Mouse (Mus musculus) brain, embryonic 18.5 days (tissue): ENCODE measurements around the gene Kif11.

Experiments
- DNase-seq: peaks from one replicate; pipeline ENCODE4 v3.0.0-alpha.2; 2012; ENCODE audit warnings: low read depth, low spot score

Kif11 gene

DNA sequence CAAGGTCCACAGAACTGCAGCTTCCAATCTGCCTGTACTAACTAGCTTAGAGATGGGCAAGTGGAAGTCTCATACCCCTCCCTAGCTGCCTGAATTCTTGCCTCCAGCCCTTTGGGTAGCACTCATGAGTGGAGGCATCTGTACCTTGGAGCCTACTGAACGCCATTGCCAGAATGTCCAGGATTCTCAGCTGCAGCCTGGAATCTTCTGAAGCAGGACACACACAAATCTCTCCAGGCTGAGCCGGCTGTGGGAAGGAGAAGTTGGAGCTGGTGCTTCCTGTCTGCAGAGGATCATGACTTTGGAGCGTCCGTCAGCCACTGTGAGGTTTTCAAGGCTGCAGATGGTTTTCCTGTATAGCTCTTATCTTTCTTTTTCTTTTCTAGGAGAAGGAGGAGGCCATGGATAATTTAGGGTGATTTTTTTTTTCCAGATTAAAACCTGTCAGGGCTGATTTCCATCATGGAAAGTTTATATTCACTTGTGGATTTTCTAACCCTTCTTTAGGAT is 67.5 kb downstream of the Kif11 start:
- no peak for DNase-seq

DNA sequence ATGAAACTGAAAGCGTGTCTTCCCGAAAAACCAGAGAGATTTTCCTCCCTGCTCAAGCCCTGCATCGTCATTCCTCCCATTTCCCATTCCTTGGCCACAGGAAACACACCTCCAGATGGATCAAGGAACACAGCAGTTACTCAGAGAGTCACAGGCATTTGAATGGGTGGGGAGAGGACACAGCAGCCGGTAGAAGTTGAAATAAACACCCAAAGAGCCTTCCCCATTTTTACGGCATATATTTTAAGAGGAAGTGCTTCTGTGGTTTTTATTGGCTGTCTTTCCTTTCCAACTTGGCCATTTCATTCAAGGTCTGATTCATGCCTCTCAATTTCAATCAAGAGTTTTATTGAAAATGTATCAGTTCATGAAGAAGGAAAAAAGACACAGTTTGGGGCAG is 72.0 kb downstream of the Kif11 start:
- DNase-seq = no peak

DNA sequence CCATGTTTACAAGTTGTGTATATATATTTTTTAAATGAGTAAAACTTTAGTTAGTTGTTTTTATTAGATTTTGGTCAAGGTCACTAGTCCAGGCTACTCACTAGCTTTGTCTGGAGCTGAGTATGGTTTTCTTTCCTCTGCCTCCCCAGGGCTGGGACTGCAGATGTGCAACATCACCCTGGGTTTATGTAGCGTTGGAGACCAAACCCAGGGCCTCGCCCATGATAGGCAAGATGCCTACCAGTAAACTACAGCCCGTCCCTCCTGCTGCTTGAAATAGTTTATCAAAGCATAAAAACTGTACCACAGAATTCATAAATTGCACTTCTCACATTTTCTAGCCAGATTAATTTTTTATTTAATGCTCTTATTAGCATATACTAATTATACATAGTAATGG is 73.0 kb downstream of the Kif11 start:
- no peak for DNase-seq

DNA sequence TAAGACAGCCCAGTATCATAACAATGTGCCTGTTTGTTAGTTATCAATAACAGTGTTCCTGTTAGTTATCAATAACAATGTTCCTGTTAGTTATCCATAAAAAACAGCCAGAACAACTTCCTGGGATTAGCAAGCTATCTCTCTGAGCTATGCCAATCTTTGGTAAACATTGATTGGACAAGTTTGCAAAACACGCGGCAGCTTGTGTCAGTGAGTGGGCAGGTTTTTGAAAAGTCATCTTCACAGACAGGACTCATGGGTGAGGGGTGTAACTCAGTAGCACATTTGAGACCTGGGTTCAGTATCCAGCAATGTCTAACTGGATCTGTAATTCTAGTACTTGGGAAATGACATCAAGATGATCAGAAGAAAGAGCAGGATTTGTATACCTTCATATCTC is 79.3 kb downstream of the Kif11 start:
- no peak for DNase-seq

DNA sequence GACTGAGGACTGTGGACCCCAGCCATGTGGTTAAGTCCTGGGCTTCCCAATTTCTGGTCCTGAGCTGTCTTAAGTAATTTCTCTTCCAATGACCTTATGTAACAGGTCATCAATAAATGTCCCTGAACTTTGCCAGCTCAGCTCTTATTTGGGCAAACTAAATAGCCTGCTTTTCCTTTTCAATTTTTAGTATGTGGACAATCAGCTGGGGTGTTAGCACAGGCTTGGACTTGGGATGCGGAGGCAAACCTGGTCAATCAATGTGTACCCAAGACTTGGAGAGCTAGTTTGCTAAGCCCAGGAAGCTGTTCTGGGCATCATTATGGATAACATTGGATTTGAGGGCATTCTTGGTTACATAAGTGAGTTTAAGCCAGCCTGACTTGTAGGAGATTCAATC is 79.8 kb downstream of the Kif11 start:
- DNase-seq = no peak

DNA sequence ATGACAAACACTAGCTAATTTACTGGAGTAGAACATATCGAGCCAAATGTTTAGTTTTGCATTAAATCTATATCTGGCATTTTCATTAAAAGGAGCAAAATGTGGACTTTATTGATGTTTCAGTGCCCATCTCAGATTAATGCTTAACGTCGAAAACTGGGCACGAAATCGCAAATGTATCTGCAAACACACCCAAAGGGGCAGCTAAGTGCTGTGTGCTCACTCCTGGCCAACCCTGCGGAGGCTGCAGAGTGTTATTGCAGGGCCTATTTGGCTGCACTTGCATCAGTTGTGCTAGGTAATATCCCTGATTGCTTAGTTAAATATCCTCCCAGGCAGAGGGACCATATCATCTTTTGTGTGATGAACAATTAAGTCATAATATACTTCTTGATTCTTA is 81.8 kb downstream of the Kif11 start:
- no peak for DNase-seq

DNA sequence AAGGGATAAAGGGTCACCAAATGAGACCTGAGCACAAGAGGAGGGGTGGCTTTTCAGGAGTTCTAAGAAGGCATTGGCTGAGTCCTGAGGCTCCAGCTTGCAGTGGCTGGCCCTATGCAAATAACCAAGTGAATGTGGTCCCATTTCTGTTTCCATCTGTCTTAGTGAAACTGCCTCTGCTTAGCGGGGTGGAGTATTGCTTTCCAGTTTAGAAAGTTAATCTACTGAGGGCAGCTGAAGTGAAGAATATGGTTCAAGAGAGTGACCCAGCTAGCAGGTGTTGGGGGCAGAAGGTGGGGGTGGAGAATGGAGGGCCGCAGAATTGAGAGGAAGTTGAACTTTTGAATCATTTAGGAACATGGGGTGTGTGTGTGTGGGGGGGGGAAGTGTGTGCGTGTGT is 90.2 kb downstream of the Kif11 start:
- DNase-seq = no peak

DNA sequence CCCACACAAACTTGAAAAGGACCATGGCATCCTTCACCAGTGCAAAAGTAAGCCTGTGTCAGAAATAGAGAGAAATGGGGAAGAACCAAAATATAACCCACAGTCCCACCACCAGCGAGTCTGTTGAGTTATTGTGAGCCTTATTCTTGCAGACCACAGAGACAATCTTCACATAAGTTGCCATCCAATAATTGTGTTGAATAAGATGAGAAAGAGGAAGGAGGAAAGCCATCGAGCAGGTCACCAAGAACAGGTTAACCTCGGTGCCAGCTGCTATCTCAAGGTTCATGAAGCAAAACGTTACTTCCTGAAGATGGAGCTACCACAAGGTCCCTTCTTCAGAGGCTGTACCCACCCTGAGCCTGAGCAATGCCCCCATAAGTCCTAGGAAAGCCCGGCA is 90.8 kb downstream of the Kif11 start:
- no peak for DNase-seq

DNA sequence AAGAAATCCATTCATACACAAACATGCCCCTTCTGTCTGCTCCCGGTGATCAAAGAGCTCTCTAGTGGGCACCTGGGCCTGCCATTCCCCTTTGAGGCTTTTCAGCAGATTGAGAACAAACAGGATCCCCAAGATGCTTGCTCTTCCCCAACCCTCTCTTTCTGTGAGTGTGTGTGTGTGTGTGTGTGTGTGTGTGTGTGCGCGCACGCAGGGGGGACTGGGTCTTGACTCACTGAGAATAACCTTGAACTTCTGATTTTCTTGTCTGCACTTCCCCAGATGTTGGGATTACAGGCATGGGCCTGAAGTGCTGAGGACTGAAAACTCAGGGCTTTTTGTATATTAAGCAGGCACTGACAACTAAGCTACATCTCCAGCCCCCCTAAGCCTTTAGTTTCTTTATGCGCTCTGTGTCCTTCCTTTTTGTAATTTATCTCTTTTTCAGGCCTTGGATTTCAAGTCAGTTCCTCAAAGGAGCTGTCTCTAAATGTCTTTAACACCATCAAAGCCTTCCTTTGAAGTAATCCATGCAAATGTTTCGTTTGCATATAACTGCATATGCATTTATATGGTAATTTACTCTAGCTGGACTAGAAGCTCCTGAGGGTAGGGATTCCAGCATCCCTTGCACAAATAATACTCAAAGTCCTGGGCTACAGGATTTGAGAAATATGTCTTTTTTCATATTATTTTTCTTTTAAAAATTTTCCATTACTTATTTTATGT is 92.8 kb downstream of the Kif11 start:
- DNase-seq = no peak
